Mouse (Mus musculus): ENCODE data around the gene A830018L16Rik.
"Not testable (repeated sequence)": the region's sequence is repeated elsewhere in the genome, so short reads cannot be mapped to it uniquely, and the experiment has no call there.

A830018L16Rik gene

GRCm38 (mm10) chr1:12008789-12009550 lies 595.1 kb downstream of the A830018L16Rik start:
- no peak for DNase-seq

GRCm38 (mm10) chr1:12009551-12009846 lies 595.6 kb downstream of the A830018L16Rik start:
- no peak for DNase-seq

- DNase-seq, result no peak
Observed at GRCm38 (mm10) chr1:12010607-12011006, 596.7 kb downstream of the A830018L16Rik start.

- DNase-seq, result not testable (repeated sequence)
Observed at GRCm38 (mm10) chr1:12020646-12021045, 606.7 kb downstream of the A830018L16Rik start.
